Mouse (Mus musculus): ENCODE measurements around the gene Nprl3.

Gene Nprl3

DNA sequence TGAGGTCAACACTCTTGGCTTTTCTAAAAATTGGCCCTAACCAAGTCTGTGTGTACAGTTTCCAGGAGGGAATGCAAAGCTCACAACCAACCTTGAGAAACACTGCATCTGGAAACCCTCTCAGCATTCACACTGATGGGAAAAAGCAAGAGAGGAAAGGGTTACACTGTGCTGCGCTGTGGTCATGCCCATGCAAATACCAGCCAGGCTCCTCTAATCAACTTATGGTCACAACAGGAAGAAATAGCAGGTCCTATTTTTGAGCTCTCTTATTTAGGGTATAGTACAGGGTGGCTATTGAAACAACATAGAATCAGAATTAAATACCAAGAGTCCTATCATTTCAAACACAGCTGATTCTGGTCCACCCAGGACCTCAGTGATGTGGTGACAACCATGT is 22.9 kb downstream of the Nprl3 start:
- no peak for DNase-seq (ENCODE audit: low spot score)

DNA sequence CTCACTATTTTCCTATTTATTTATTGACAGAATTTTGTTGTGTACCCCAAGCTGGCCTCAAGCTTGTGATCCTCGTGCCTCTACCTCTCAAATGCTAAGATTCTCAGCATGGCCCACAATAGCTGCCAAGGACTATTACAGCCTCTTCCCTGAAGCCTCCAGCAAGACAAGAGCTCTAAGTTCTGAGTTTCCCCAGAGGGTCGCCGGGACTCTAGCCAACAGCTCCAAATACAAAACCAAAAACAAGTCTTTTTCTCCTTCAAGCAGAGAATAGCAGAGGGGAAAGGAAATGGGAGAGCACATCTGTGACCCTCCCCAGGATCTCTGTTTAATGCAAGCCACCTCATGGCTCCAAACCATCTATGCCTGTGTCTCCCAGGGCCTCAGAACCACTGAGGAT is 23.4 kb downstream of the Nprl3 start:
- DNase-seq (ENCODE audit: low spot score), result no peak

DNA sequence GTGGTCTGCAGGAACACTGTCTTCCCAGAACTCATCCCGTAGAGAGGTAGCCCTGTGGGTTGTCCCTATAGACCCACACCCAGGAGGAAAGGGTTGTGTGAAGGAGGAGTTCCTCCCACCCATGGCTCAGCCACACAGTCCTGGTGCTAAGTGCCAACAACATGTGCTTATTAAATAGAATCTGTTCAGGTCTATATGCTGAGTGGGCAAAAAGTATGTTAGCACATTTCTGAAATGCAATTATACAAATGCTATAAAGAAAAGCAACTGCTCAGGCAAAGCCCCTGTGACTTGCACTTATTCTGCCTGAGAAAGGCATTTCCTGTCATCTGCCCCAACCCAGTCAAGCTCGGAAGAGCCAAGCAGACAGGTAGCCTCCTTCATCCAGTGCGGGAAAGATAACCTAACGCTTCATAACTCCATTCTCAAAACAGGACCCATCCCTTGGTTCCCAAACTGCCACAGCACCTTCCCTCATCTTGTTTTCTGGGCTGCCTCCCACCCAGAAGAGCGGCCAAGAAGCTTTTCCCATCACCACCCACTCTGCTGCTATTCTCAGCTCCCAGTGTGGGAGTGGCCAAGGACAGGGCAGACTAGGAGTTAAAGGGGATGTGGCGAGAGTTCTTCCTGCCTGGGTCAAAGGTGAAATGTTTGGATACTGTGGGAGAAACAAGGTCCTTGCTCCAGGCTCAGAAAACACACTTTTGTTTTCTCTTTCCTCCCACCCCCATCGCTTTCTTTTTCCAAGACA is 24.1 kb downstream of the Nprl3 start:
- DNase-seq (ENCODE audit: low spot score), result no peak

DNA sequence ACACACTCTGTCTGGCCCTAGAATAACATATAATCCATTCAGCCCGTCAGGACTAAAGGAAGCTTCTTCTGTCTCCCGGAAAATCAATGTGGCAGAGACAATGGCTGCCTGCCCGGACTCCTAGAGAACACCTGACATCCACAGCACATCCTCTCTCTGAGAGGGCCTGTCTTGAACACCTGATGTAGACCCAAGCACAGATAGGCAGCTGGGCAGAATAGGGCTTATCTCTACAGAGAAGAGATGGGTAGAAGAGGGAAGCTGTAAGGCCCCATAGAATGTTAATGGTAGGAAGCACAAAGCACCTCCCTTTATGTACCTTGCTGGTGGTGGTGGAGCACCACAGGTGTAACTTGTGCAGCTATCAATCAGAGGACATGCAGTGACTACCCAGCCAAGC is 25.3 kb downstream of the Nprl3 start:
- no peak for DNase-seq (ENCODE audit: low spot score)

DNA sequence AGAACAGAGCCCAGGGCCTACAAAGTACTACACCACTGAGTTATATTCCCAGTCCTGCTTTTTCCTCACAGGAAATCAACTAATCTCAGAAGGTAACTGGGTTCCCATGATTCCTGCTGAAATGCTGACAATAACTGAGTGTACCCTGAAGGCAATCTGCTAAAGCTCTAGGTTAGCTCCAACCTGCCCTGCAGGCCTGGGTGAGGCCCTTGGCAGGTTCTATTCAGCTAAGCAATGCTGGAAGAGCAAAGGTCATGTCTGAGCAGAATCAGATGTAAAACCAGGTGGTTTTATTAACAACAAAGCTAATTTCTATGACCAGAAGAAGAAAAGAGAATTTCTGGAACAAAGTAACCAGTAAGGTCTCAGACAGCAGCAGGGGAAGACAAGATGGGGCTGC is 26.1 kb downstream of the Nprl3 start:
- no peak for DNase-seq (ENCODE audit: low spot score)

DNA sequence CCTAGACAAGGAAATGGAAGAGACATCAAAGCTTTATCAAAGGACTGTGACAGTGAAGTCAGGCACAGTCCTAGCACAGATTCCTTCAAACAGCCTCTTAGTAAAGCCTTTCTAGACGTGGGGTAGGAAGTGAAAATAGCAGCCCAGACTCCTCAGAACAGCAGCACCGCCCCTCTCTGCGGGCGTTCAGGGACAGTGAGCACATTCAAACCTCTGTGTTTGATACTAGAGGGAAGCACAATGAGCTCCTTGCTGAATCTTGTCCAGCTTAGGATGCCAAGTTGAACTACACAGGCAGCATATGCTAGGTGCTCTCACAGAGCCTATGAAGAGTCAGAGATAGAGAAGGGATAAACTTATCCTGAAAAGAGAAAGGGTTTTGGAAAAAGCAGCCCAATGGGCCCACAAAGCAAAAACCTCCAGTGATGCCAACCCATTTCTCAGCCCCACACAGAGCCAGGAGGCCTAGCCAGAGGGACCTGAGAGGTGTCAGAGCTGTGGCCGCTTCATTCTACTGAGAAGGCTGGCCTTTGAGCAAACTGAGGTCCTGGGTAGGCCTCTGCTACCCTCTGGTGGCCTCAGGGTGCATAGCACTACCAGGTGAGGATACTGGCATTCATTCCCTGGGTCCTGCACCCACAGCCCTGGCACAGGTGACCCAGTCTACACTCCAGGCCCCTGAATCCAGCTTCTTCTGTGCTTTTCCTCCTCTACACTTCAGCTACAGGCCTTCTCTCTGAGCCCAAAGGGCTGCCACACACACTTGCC is 29.2 kb downstream of the Nprl3 start:
- DNase-seq (ENCODE audit: low spot score), result peak; percentile 69

DNA sequence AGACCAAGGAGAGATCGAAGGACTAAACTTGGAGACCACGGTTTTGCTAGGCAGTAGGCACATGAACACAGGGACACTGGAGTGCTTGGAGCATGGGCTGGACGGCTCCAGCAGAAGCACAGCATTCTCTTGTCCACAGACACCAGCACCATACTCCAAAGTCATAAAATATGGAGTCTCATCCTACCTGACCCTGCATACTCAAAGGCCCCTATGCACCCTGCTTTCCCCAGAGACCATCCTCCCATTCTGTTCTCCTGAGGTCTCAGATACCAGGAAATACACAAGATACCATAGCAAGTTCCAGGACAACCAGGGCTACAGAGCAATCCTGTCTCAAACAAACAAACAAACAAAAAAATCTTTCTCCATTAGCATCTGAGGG is 30.1 kb downstream of the Nprl3 start:
- DNase-seq (ENCODE audit: low spot score), result no peak

DNA sequence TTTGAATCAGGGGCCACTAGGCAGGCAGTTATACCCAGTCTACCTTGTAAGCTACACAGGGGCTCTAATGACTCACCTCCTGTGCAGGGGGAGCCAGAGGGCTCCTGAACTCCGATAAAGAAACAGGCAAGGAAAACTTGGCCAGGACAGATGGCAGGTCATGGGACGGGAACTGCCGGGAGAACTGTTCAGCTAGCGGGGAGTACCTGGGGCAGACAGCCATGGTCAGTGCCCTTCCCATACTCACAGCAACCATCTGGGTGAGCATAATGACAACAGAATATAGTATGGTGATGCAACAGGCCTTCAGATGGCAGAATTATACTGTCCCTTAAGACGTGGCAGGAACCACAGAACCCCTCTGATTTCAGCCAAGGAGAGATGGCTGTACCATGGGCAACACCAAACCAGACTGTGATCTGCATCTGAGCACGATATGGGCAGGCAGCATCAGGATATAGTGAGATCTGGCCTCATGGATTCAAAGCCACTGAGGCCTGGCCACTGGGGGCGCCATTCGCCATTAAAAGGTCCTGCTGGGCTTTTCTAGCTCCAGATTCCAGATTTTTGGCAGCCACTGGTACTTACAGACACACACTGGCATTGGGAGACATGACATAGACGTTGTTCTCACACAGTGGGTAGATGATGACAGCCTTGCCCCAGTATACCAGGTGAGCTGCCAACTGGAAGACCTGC is 30.6 kb downstream of the Nprl3 start:
- DNase-seq (ENCODE audit: low spot score), result peak; percentile 50

DNA sequence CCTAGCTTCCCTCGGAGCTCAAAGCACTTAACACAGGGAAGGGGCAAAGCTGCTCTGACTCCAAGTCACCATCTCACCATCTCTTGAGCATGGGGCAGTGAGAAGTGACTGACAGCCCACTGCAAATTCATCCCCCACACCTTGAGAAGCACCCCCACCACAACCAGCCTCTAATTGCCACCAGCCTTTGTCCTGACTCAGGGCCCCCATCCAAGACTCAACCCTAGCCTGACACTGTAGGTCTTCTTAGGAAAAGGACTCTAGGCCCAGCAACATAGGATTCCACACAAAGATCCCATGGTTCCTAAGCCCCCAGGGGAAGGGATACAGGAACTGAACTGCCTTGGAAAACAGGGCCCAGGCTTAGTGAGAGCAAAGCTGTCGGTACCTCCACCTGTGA is 31.4 kb downstream of the Nprl3 start:
- DNase-seq (ENCODE audit: low spot score), result no peak

DNA sequence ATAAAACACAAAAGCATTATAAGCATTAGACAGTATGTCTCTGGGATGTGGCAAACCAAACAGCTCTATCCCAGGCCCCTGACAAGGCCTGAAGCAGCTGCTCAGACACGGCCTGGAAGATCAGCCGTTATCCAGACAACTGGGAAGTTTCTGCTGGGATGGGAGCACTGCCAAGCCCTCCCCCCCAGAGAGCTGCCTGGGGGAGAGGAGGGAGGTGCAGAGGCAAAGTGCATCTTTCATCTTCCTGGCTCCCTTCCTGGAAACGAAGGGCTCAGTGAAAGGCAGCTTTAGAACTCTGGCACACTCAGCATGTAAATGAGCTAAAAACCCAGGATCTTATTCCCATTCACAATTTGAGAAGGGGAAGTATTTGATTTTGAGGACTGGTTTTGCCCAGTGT is 31.9 kb downstream of the Nprl3 start:
- DNase-seq (ENCODE audit: low spot score), result peak; percentile 77

DNA sequence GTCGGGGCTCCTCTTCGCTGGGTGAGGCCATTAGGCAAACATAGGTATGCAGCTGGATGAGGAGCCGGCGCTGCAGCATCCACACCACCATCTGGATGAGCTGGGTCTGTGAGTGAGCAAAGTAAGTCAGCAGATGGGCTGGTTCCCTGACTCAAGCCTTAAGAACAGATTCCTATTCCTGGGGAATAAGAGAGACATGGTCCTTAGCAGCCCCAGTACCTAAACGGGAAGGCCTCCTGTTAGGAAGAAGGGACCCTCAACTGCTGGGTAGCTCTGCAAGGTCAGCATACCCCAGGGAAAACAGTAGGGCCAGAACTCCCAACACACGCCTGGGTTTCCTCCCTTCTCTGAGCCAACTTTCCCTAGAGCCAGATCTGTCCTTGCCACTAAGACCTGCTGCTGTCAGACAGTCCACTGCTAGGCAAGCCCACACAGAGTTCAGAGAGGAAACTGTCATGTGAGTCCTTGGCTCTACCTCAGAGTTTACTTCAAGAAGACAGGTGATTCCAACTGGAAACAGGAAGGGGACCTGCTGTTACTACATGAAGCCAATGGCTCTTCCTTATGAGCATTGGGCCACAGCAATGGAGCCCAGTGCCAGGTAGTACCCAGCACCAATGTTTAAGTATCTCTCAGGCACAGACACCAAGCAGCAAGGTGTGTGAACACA is 32.6 kb downstream of the Nprl3 start:
- DNase-seq (ENCODE audit: low spot score), result no peak

DNA sequence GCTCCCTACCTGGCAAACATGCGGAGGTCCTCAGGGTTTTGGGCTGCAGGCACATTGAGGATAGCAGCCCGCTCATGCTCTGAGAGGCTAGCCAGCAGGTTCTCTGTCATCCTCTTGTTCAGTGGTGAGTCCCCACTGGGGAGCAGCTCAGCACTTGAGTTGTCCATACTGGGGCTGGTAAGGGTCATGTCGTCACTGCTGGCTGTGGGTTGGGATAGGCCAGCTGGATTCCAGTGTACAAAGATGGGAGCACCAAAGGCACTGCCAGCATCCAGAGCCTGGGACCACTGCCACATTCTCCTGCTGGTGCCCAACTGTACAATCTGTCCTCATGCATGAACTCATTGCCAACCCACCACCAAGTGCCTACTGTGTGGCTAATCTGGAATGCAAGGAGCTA is 33.6 kb downstream of the Nprl3 start:
- DNase-seq (ENCODE audit: low spot score), result no peak

DNA sequence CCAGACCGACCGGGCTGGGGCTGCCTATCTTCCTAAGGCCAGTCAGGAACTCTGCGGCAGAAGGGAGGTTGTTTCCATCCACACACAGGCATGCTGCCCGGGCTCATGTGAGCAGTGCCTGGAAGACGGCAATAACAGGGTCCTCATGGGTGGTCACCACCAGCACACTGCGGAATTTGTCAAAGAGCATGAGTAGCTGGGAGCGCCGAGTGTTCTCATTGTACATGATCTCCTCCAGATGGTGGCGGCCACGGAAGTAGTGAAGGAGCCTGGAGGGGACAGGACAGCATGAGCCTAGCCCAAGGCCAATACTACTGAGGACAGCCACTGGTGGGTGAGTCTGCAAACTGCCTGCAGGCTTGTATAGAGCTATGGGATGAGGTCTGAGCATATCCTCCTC is 34.7 kb downstream of the Nprl3 start:
- DNase-seq (ENCODE audit: low spot score), result no peak

DNA sequence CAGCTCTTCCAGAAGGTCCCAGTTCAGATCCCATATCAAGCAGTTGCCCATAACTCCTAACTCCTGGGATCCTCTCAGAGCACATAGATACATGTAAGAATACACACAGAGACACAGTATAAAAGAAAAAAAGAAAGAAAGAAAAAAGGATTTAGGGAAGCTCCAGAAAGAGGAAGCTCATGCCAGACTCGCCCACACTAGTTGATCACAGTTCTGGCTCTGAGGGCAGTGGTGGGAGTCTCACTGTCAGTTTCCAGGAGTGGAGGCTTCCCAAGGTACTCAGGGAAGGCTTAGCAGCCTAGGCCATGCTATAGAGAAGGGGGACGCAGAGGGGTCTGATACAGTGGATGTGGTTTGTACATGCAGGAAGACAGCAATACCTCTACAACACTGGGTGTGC is 36.4 kb downstream of the Nprl3 start:
- DNase-seq (ENCODE audit: low spot score), result no peak

DNA sequence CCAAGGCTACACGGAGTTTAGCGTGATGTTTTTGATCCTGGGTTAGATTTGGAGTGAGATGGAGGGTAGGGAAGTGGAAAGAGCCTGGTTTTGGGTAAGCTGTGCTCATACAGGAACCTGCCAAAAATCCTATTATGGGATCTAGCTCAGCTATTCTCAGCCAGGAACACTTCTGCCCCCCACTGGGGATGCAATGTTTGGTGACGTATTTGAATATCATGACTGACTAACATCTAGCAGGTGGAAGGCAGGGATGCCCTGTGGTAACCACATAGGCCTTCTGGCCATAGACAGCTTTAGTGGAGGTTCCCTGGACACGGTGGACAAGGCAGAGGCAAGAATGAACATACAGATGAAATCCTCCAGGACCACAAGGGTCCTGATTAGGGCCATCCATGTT is 37.3 kb downstream of the Nprl3 start:
- DNase-seq (ENCODE audit: low spot score), result no peak

DNA sequence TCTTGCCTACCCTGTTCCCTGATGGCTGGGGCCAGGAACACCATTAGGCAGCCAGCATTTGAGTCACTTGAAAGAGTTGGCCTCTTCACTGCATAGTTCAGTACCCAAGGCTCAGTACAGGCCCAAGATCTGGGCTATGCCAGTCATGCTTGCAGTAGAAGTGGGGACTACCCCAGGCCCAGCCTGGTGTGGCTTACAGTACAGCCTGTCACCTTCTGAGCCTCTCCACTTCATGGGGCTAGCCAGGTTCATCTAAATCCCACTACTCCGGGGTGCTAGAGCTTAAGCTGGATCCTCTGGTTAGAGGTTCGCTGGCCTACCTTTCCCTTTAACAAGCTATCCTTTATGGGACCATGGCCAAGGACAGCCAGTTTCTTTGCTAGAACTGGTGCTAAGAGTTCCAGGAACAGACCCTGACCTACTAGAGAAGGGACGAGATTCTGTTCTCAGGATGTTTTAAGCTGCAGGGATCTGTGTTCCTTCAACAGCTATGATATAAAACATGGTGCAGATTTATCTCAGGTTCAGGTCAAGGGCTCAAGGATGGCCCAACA is 39.1 kb downstream of the Nprl3 start:
- no peak for DNase-seq (ENCODE audit: low spot score)

DNA sequence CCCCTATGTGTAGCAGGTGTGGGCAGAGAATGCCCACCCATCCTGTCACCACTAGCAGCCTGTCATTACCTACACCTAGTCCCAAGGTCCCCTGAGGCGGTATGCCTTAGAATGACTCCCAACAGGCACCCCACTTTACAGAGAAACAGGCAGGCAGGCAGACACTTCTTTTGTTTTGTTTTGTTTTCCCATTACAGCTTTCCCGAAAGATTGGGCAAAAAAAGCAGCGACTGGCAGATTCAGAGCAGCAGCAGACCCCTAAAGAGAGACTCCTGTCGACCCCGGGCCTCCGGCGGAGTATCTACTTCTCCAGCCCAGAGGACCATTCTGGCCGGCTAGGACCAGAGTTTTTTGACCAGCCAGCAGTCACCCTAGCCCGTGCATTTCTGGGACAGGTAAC is 40.0 kb downstream of the Nprl3 start:
- no peak for DNase-seq (ENCODE audit: low spot score)

DNA sequence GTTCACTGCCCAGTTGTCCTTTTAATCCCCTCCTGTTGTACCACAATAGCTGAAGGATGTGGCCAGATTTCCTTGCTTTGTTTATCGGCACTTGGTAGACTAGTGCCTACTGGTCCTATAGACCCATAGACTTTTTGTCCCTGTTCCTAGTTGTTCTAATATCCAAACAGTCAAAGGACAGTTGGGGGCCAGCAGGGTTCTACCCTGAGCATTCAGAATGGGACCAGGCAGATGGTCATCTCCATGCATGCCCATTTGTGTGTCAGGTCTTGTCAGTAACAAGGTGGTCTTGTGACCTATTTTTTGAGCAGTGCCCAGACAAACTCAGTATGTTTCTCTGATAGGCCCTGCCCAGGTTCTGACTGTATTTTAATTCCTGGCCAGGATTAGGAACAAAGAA is 40.5 kb downstream of the Nprl3 start:
- DNase-seq (ENCODE audit: low spot score), result no peak

DNA sequence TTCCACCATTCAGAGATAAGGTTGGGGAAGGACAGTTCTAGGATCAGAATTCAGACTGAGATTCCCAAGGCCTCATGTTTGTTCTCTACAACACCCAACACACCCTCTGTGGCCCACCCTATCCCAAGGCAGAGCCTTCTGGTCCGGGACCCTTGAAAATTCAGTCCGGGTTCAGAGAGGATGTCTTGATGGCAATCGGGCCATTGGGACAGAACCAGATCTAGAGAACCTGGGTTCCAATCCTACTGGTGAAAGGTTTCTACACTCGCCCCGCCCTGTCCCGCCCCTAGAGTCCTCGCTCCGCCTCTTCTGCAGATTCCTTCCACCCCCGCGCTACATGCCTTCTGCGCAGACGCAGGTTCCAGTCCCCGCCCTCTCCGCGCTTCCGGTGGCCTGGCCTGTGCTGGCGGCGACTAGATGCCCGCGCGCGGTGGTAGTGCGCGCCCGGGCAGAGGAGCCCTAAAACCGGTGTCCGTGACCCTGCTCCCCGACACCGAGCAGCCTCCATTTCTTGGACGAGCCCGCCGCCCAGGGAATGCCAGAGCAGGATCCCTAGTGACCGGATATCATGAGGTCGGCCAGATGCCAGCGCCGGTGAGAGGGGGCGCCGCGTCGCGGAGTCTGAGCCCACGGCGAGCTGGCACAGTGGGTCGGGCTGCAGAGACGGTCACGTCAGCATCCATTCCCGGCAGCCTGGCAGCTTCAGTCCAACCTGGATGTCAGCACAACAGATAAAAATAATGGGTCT is 41.2 kb downstream of the Nprl3 start, which contains the start of gene Mpg:
Gene Mpg (plus strand): TSS at position 382 of the 748 bp plus-strand sequence.
- peak; percentile 89 for DNase-seq (ENCODE audit: low spot score)

DNA sequence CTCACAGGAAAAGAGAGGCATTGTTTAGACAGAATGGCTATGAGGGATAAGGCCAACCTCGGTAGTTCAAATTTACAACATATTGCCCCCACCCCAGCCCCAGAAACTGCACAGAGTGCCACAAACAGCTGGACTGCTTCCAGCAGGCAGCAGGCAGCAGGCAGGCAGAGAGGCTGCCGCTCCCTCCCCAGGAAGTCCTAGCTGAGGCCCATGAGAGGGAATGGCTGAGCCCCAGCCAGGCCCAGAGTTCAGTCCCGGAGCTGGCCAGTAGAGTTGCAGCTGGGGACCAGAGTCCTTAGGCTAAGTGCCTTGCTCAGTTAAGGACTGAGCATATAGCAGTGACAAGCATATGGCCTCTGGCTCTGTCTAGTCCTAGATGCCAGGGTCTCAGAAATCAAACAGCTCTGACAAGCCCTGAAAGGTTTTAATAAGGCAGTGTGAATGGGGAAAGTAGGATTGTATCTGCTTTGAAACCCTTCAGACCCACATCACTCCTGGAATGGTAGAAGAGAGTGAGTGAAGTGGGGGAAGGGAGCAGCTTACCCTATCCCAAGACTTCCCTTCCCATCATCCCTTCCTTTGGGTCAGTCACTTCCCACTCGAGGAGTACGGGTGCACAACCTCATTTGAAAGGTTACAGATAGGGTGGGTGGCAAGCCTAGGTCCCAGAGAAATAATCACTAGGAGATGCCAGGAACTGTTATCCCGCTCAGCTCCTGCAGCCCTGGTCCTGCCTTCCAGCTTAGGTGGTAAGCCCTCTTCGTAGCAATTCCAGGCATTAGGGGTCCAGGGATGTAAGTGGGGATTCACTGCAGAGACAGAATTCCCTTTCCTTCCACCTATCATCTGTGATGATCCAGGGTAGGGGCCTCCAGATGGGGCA is 42.0 kb downstream of the Nprl3 start:
- DNase-seq (ENCODE audit: low spot score), result no peak
